12 mouse cellular contexts compared by ENCODE assay signal in genomic region chr8:113844801-113845301, GRCm38 (mm10). TPM values are rescaled to one million over a fixed set of nuclear protein-coding genes. Genes with fewer than 3 reads are reported as not detected.
DNase-seq lines count a peak whose midpoint lies in the region; ATAC-seq and TF ChIP-seq lines count a peak whose summit lies in the region.
"Had no signal": no experiment of that assay in that cellular context is flagged by ENCODE, and none has a peak within 500 bp of the region (broad histone marks: within the 10 kb centered on the region; RNA-seq: fewer than 3 reads in every experiment).

No protein-coding gene starts in this region.

- no peak for ATAC-seq in kidney, postnatal 0 days (replicated peaks; ENCODE audit: low FRiP score, low read depth)
- no peak for ATAC-seq in kidney, embryonic 16.5 days (ENCODE audit: low FRiP score, low TSS enrichment)
- ATAC-seq in limb, embryonic 13.5 days (ENCODE audit: low FRiP score, low read depth) = no peak

- no peak overlapping the region for H3K9ac ChIP-seq in kidney, postnatal 0 days (ENCODE audit: low read depth, low read length)
- H3K9ac ChIP-seq in kidney, embryonic 16.5 days (replicated peaks; ENCODE audit: low read length) = no peak overlapping the region
- no peak overlapping the region for H3K9ac ChIP-seq in limb, embryonic 13.5 days
- H3K9ac ChIP-seq: liver, embryonic 13.5 days had no signal

- H3K4me3 ChIP-seq in kidney, postnatal 0 days (replicated peaks; ENCODE audit: low read depth, low read length) = no peak overlapping the region
- H3K4me3 ChIP-seq in kidney, embryonic 16.5 days (ENCODE audit: low read length) = no peak overlapping the region
- no peak overlapping the region for H3K4me3 ChIP-seq in embryonic facial prominence, embryonic 10.5 days
- no peak overlapping the region for H3K4me3 ChIP-seq in limb, embryonic 13.5 days
- H3K4me3 ChIP-seq: liver, embryonic 13.5 days had no signal

- WGBS in kidney, postnatal 0 days = 41% methylated on average over 20 of the region's 20 CpGs
- WGBS in kidney, embryonic 16.5 days = 49% methylated on average over 20 of the region's 20 CpGs
- whole genome bisulfite sequencing in embryonic facial prominence, embryonic 10.5 days = 63% methylated on average over 20 of the region's 20 CpGs
- 31% methylated on average over 20 of the region's 20 CpGs for WGBS in limb, embryonic 13.5 days

- H3K9me3 ChIP-seq in kidney, postnatal 0 days (replicated peaks; ENCODE audit: low read length) = no peaks in the 10 kb centered on the region
- H3K9me3 ChIP-seq in kidney, embryonic 16.5 days (ENCODE audit: low read length) = no peaks in the 10 kb centered on the region
- H3K9me3 ChIP-seq in embryonic facial prominence, embryonic 10.5 days = no peaks in the 10 kb centered on the region
- no peaks in the 10 kb centered on the region for H3K9me3 ChIP-seq in limb, embryonic 13.5 days
- H3K9me3 ChIP-seq: liver, embryonic 13.5 days had no signal

- TF ChIP-seq CTCF in kidney, postnatal 0 days (IDR thresholded peaks at IDR 0.05; ENCODE audit: low read depth) = no peak

- H3K4me2 ChIP-seq in kidney, postnatal 0 days (ENCODE audit: low read length) = no peak overlapping the region
- H3K4me2 ChIP-seq in kidney, embryonic 16.5 days (replicated peaks; ENCODE audit: low read depth, low read length) = no peak overlapping the region
- peak overlapping the region; percentile 31 for H3K4me2 ChIP-seq in limb, embryonic 13.5 days (replicated peaks)
- H3K4me2 ChIP-seq: liver, embryonic 13.5 days had no signal

- peak; percentile 33 for DNase-seq in kidney, postnatal 0 days (ENCODE audit: low spot score)
- DNase-seq in cerebellum, adult 8-10 months = peak; percentile 51
- peak; percentile 30 for DNase-seq in embryonic facial prominence, embryonic 10.5 days (ENCODE audit: low spot score)
- no peak for DNase-seq in layer of hippocampus, postnatal 25 days (ENCODE audit: extremely low spot score in 1 of 2, low spot score in 1 of 2)
- DNase-seq in thymus, postnatal 10 days (ENCODE audit: low spot score in 2 of 2) = no peak
- no peak for DNase-seq in right cerebral cortex, postnatal 14 days
- DNase-seq: kidney, postnatal 14 days; liver, embryonic 13.5 days had no signal

- no peaks in the 10 kb centered on the region; the same call in 1 of the 2 replicates for H3K4me1 ChIP-seq in kidney, postnatal 0 days (replicated peaks; ENCODE audit: insufficient read depth, low read length)
- H3K4me1 ChIP-seq in kidney, embryonic 16.5 days (ENCODE audit: insufficient read depth, low read length) = peaks cover 9% of the 10 kb centered on the region; the same call in 1 of the 2 replicates
- H3K4me1 ChIP-seq in embryonic facial prominence, embryonic 10.5 days = peaks cover 29% of the 10 kb centered on the region
- H3K4me1 ChIP-seq in limb, embryonic 13.5 days = peaks cover 13% of the 10 kb centered on the region
- H3K4me1 ChIP-seq: liver, embryonic 13.5 days had no signal

- H3K27me3 ChIP-seq in kidney, postnatal 0 days (ENCODE audit: insufficient read depth, low read length) = peaks cover 28% of the 10 kb centered on the region
- peaks cover 30% of the 10 kb centered on the region for H3K27me3 ChIP-seq in kidney, embryonic 16.5 days (ENCODE audit: insufficient read depth, low read length)
- H3K27me3 ChIP-seq in embryonic facial prominence, embryonic 10.5 days (replicated peaks; ENCODE audit: low read depth, poor library complexity, severe bottlenecking) = peaks cover 37% of the 10 kb centered on the region
- peaks cover 71% of the 10 kb centered on the region for H3K27me3 ChIP-seq in limb, embryonic 13.5 days

- no peaks in the 10 kb centered on the region for H3K36me3 ChIP-seq in kidney, postnatal 0 days (ENCODE audit: insufficient read depth, low read length)
- no peaks in the 10 kb centered on the region for H3K36me3 ChIP-seq in kidney, embryonic 16.5 days (ENCODE audit: insufficient read depth, low read length)
- H3K36me3 ChIP-seq in embryonic facial prominence, embryonic 10.5 days (replicated peaks) = no peaks in the 10 kb centered on the region
- H3K36me3 ChIP-seq in limb, embryonic 13.5 days = no peaks in the 10 kb centered on the region
- H3K36me3 ChIP-seq: liver, embryonic 13.5 days had no signal

- H3K27ac ChIP-seq in kidney, postnatal 0 days = no peak overlapping the region
- no peak overlapping the region for H3K27ac ChIP-seq in kidney, embryonic 16.5 days (ENCODE audit: low read length)
- no peak overlapping the region for H3K27ac ChIP-seq in embryonic facial prominence, embryonic 10.5 days (replicated peaks)
- H3K27ac ChIP-seq in limb, embryonic 13.5 days = no peak overlapping the region
- H3K27ac ChIP-seq: liver, embryonic 13.5 days had no signal

RNA-seq across cellular contexts. Expression of gene Adamts18, which starts 3.7 kb away (rescaled TPM):
- polyA plus RNA-seq in kidney, postnatal 0 days (2015; fragmentation: Nextera tagmentation; extraction: Ambion mirVana) = 1.6 and 2.0 TPM in 2 replicates
- 2.4 and 2.5 TPM in 2 replicates for polyA plus RNA-seq in kidney, embryonic 16.5 days (2015; fragmentation: Nextera tagmentation; extraction: Ambion mirVana)
- polyA plus RNA-seq in embryonic facial prominence, embryonic 10.5 days (2016; fragmentation: Nextera tagmentation; extraction: Ambion mirVana) = 3.7 and 4.6 TPM in 2 replicates
- polyA plus RNA-seq in limb, embryonic 13.5 days (2015; fragmentation: Nextera tagmentation; extraction: Ambion mirVana) = 3.3 and 4.1 TPM in 2 replicates
- 1 to 10 TPM; 2.5 to 3.0 TPM for total RNA-seq in layer of hippocampus, postnatal 25 days (2021)
- total RNA-seq: adrenal gland, adult 18-20 months; granulocyte monocyte progenitor cell, adult 5-6 weeks had no signal

Comparison
In these comparisons a context has a peak if more than half of its experiments do, and no peak if none do; other contexts are left out.
1. DNase-seq: peak in kidney, postnatal 0 days (single experiment), cerebellum, adult 8-10 months (single experiment) and embryonic facial prominence, embryonic 10.5 days (single experiment); none in layer of hippocampus, postnatal 25 days (0 of 2), thymus, postnatal 10 days (0 of 2) and right cerebral cortex, postnatal 14 days (single experiment).